Mouse (Mus musculus): Measurements from ENCODE around the gene F13b. TPM values are rescaled to one million over a fixed set of nuclear protein-coding genes. Genes with fewer than 3 reads are reported as not detected.

F13b gene
- total RNA-seq (2022): not detected

DNA sequence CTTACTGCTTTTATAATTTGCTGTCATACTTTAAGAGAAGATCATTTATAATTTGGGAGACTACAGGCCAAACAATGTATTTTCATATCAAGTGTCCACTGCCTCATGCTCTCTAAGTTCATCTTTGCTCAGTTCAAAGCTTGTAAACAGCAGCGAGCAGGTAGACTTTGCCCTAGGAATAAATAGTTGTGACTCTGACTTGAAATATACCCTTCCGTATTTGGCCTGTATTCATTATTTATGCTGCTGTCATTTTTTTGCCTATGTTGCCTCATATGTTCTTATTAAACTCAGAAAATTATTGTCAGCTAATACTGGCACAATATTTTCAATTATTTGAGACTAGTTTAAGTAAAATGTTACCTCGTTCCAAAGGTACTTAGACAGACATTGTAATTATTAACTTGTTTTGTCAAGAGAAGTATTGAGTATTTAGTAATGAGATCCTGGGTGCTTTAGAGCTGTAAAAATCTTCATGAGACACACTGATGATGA, at the start of gene F13b:
Gene F13b, plus strand, starts transcription at position 445 of the 495 bp plus-strand sequence.
- DNase-seq (ENCODE audit: low spot score): no peak

GRCm38 (mm10) chr1:139454340-139455225, 46.9 kb upstream of the F13b start, which contains the start of gene Aspm:
Aspm (plus strand) TSS chr1:139454772.
- peak; percentile 91 for DNase-seq (ENCODE audit: low spot score)

- DNase-seq (ENCODE audit: low spot score): no peak
Observed at GRCm38 (mm10) chr1:139455226-139455869, 46.2 kb upstream of the F13b start.

DNA sequence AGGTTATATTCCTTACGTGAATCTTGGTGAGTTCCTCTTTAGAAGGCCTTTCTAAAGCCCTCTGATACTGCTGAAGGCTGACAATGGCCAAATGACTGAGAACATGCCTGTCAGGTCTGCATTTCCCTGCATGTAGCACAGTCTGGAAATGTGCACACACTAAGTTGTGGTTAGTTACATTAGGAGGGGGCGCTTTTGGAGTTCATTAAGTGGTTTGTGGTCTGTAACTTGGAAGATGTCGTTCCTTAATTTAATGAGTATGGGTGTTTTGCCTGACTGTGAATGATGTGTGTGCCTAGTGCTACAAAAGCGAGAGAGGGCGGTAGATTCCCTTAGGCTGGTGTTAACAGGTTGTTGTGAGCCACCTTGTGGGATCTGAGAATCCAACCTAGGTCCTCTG, 40.7 kb upstream of the F13b start:
- DNase-seq (ENCODE audit: low spot score): no peak

DNA sequence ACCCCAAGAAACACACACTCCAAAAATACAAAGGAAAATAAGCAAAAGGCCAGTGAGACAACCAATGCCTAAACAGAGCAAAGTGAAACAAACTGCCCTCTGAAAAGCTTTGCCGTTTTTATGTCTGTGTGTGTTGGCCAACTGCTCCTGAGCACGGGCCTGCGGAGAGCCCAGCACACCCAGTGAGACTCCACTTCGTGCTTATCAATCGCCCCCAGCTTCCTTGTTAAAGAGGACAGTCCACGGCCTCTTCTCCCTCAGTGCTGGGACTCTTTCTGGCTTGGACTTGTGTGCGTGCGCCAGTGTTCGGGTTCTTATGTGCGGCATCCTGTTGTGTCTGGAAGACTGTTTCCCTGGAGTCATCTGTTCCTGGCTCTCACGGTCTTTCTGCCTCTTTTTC, 35.6 kb upstream of the F13b start:
- DNase-seq (ENCODE audit: low spot score): no peak

DNA sequence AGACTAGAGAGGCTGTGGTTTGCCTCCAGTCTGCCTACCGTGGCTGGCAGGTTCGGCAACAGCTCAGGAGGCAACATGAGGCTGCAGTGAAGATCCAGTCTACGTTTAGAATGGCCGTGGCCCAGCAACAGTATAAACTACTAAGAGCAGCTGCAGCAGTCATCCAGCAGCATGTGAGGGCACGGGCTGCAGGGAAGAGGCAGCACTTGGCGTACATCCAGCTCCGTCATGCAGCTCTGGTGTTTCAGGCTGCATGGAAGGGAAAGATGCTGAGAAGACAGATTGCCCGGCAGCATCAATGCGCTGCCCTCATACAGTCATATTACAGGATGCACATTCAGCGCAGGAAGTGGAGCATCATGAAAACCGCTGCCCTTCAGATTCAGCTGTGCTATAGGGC, 22.6 kb upstream of the F13b start:
- DNase-seq (ENCODE audit: low spot score): no peak

DNA sequence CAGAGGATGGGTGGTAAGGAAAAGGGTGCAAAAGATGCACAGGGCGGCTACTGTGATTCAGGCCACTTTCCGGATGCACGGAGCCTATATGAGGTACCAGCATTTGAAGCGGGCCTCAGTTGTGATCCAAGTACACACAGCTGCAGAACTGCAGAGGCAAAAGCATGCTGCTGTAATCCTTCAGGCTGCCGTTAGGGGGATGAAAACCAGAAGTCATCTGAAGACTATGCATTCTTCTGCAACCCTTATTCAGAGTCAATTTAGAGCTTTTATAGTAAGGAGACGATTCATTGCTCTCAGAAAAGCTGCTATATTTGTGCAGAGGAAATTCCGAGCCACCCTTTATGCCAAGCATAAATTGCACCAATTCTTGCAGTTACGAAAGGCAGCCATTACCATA, 21.3 kb upstream of the F13b start:
- no peak for DNase-seq (ENCODE audit: low spot score)

DNA sequence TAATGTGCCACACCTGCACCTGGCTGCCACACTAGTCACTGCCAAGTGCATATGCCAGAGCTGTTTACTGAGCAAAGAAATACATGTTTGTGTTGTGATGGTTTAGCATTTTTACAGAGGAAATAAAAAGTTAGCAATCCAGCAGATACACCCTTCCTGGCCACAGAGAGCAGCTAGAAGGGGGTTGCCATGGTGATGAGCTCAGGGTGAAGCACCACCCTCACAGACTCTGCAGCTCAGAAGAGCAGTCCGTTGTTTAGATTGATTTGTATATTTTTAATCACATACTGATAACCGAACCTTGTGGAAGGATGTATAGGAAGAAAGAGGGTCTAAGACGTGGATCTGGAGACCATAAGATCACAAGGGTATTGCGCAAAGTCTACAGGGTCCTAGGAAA, 20.4 kb upstream of the F13b start:
- no peak for DNase-seq (ENCODE audit: low spot score)

DNA sequence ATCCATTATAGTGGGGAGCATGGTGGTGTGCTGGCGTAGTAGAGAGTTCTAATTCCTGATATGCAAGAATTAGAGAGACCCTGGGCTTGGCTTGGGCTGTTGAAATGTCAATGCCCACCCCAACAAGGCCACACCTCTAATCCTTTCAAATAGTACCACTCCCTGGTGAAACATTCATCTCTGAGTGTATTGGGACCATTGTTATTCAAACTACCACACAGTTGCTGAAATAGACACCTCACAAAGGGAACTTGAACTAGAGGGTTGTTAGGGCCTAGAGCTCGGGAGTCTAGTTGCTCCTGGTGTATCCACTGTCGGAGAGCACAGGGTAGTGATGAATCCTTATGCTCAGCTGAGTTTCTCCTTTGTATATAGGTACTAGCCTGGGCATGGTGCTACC, 6.9 kb upstream of the F13b start:
- no peak for DNase-seq (ENCODE audit: low spot score)

DNA sequence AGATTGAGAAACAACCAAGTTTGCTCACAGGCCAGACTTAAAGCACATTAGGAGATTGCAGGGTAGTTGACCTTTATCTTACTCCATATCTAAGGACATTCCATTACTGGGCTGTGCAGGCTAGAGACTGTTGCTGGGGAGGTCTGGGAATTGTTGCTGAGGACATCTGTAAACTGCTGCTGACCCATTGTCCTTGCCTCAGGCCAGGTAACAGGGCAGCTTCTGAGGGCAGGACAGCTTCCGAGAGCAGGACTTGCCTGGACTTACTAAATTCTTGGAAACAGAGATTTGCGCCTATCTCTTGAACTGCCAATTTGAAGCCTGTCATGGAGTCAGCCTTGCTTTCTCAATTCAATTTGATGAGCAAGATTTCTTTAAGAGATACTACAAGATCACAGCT, 6.1 kb upstream of the F13b start:
- no peak for DNase-seq (ENCODE audit: low spot score)

- DNase-seq (ENCODE audit: low spot score): no peak
Observed at GRCm38 (mm10) chr1:139496212-139496611, 5.3 kb upstream of the F13b start.

- DNase-seq (ENCODE audit: low spot score): no peak
Observed at GRCm38 (mm10) chr1:139499751-139500150, 1.8 kb upstream of the F13b start.

DNA sequence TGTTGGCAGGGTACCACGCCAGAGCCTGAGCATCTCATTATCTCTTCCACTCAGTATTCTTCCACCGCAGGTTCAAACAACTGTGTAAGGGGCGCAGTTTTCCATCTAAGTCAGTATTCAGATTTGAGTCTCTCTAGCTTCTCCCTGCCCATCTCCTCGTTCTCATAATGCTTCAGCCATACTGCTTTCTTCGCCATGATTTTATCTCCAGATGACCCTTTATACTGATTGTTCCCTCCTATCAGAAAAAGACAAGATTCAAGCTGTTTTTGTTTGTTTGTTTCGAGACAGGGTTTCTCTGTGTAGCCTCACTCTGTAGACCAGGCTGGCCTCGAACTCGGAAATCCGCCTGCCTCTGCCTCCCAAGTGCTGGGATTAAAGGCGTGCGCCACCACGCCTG, 13.1 kb downstream of the F13b start:
- no peak for DNase-seq (ENCODE audit: low spot score)

GRCm38 (mm10) chr1:139548536-139548935, 47.0 kb downstream of the F13b start:
- DNase-seq (ENCODE audit: low spot score): no peak

GRCm38 (mm10) chr1:139551311-139551710, 49.8 kb downstream of the F13b start:
- no peak for DNase-seq (ENCODE audit: low spot score)

DNA sequence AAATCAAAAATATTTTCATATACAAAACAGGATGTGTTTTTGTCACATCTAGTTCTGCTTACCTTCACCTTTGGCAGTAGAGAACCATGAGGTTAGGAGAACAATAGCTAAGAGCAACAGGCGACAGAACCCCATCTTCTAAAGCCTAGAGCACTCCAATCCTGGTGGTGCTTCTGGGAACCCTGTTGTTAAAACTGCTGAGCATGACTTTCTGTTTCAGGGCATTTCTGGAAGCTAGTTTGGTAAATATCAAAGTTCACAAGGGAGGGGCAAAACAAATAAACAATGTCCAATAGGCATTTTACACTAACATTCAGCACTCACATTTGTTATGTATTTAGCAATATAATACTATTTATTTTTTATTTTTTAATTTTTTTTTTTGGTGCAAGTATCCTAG, 58.5 kb downstream of the F13b start, which contains the start of gene Cfhr1:
Gene Cfhr1, minus strand, starts transcription at position 249 of the 400 bp plus-strand sequence.
- no peak for DNase-seq (ENCODE audit: low spot score)

Other genes starting within 250 kb of the F13b start
- gene Crb1, start 124.6 kb upstream of the F13b start, total RNA-seq (2022): 1 to 10 TPM in 1 of 4 experiments, under 1 TPM in 3; 0.22 to 1.1 (median 0.62) TPM
- 10 to 100 TPM; 19.7 to 25.4 (median 21.6) TPM for gene Zbtb41, start 79.4 kb upstream of the F13b start, total RNA-seq (2022)
- gene Aspm, start 46.9 kb upstream of the F13b start, total RNA-seq (2022): under 1 TPM; 0.12 to 0.72 (median 0.31) TPM
- gene Cfhr1, start 58.6 kb downstream of the F13b start, total RNA-seq (2022): not detected